Mouse (Mus musculus): ENCODE measurements around the gene Ubxn6.
"Not testable (repeated sequence)": the region's sequence is repeated elsewhere in the genome, so short reads cannot be mapped to it uniquely, and the experiment has no call there.

Ubxn6 gene

DNA sequence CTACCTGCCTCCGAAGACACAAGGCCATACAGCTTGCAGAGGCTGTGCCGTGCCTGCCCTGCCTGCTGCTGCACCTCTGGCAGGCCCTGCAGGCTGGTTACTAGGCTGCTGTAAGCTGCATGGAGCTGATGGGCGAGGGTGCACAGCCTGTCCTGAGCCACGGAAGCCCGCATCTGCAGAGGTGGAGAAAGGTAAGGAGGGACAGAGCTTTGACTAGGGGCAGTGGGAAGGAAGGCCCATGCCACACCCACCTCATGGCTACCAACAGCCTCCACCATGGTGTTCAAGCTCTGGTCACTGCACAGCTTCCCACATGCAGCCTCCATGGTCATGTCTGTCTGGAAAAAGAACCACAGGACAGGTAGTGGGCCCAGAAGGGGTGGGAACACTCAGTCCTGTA lies 27.3 kb upstream of the Ubxn6 start:
- no peak for DNase-seq (ENCODE audit: low spot score in 2 of 2)

DNA sequence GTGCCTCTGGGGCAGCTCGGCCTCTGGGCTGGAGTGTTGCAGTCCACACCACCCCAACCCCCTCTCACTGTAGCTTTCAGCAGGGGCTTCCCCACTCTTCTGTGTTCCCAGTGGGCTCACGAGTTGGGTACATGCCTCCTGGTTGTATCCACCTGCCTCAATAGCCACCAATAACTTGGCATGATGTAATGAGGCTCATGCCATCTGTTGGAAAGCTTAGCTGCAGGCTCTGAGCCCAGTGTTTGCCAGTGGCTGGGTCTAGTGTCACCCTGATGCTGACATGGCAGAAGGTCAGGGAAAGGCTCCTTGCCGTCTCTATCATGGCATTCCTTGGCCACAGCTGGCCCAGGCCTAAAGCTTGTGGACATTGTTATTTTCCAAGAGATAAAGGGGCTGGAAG lies 26.0 kb upstream of the Ubxn6 start:
- DNase-seq (ENCODE audit: low spot score in 2 of 2): no peak

DNA sequence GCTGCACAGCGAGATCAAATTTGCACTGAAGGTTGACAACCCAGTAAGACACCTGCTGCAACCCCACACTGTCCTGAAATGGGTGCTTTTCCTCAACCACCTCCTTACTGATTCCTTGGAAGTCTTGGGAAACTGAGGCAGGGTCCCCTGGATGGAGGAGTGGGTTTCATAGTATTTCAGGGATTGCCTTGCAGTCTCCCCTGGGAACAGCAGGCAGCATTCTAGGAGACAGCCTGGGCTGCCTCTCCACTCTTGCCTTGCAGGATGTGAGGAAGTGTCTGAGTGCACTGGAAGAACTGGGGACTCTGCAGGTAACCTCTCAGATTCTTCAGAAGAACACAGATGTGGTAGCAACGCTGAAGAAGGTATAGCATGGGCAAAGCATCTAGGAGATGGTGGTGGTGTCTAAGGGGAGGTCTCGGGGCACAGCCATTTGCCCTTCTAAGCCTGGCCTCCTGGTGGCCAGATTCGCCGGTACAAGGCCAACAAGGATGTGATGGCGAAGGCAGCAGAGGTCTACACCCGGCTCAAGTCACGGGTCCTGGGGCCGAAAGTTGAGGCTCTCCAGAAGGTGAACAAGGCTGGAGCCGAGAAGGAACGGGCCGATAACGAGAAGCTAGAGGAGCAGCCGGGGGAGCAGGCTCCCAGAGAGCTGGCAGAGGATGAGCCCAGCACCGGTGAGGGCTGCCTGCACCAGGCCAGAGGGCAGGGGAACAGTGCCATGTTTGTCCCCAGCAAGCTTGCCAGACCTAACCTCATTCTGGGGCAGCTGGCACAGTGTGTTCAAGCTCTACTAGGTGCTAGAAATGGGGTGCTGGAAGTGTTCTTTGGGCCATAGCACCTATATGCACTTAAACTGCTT lies 24.1 kb upstream of the Ubxn6 start:
- DNase-seq (ENCODE audit: low spot score in 2 of 2): no peak

DNA sequence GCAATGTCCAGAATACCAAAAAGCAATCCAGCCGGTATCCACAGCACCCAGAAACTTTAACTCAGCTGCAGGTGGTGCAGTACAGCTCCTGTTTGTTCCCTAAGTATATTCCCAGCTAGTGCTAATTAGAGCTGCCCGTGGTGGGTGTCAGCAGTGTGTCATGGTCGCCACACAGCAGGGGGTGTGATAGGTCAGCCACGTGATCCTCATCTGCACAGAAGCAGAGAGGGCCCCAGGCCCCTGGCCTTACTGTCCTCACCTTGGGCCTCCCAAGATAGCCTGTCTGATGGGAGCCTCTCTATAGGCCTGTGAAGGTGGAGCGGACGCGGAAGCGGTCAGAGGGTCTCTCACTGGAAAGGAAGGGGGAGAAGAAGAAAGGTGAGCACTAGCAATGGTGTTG lies 23.4 kb upstream of the Ubxn6 start:
- DNase-seq (ENCODE audit: low spot score in 2 of 2): no peak

DNA sequence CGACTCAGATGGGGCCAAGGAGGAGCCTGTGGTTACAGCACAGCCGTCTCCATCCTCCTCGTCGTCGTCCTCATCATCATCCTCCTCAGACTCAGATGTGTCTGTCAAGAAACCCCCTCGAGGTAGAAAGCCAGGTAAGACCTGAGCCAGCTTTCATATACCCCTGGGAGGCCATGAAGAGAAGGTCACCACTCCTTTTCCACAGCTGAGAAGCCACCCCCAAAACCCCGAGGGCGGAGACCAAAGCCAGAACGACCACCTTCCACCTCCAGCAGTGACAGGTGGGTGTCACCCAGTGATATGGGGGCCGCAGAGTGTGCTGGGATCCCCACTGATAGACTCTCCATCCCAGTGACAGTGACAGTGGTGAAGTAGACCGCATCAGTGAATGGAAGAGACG lies 22.1 kb upstream of the Ubxn6 start:
- no peak for DNase-seq (ENCODE audit: low spot score in 2 of 2)

DNA sequence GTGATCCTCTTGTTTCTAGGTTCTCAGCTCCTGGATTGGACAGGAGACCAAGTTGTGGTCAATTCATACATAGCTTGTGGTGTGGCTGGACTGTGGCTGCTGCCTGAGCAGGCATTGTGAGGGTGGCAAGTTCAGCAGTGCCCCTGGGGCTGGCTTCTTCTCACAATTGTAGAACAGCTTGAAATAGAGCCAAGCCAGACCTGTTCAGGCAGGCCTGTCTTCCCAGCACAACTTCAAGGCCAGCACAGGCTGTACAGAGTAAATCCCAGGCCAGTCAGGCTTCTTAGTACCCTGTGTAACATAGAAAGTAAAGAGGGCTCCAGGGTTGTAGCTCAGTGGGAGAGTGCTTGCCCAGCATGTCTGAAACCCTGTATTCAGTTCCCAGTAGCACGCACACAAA lies 18.0 kb upstream of the Ubxn6 start:
- DNase-seq (ENCODE audit: low spot score in 2 of 2): no peak

DNA sequence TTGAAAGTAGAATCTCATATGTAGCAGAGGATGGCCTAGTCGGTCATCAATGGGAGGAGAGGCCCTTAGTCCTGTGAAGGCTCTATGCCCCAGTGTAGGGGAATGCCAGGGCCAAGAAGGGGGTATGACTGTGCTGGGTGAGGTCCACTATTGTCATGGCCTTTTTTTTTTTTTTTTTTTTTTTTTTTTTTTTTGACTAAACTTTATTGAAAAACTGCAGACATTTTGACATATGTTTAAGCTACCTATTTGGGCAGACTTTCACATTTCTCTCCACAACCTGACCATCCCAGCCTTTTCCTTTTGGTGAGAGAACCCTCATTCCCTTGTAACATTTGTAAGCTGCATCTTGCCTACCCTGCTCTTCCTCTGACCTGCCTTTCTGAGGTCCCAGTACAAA lies 17.5 kb upstream of the Ubxn6 start:
- no peak for DNase-seq (ENCODE audit: low spot score in 2 of 2)

DNA sequence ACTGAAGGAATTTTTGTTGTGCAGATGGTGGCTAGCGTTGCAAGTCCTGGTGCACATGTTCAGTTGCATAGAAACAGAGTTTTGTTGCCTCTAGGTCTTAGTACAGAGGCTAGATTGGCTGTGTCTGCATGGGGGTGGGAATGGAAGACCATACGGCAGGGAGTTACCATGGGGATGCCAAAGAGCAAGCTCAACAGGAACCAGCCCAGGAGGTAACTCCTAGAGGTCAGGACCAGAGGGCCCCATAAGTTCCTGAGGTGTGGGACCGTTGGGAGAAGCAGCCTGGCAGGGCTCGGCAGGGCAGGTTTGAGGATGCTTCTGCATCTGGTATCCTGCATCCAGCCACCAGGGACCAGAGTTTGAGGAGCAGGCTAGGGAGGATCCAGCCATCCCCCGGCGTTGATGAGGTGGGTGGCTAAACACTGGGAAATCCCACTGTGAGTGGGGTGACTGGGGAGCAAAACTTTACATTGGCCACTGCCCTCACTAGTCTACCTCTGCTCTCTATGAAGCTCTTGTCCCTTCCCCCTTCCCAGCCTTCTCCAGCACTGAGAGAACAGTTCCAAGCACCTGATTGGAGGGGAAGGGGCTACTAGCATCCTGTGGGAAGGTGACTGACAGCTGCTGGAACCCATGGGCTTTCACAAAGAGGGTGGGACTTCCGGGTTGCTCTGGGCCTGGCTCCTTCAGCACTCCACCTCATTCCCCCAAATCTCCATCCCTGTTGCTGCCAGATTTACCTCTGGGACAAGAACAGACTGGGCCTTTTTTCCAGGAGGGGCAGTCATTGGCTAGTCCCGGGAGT lies 6.2 kb upstream of the Ubxn6 start:
- peak; percentile 83 to 92 for DNase-seq (ENCODE audit: low spot score in 2 of 2)

DNA sequence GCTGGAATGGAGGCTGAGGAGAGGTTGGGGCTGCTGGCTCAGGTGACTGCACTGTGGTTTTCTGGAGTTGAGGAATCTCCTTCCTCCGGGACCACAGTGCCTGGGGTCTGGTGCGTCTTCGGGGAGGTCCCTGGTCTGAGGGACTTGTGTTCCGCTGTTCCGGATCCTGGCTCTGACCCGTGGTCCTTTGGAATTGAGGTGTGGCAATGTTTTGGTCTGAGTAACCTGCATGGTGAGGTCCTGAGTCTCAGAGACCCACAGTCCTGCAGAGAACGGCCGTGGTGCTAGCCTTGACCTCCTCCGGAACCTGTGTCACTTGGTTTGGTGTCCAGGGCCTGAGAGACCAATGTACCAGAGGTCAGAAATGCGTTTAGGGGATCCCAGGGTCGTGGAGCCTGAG lies 5.1 kb upstream of the Ubxn6 start:
- peak; percentile 49 to 64 for DNase-seq (ENCODE audit: low spot score in 2 of 2)

DNA sequence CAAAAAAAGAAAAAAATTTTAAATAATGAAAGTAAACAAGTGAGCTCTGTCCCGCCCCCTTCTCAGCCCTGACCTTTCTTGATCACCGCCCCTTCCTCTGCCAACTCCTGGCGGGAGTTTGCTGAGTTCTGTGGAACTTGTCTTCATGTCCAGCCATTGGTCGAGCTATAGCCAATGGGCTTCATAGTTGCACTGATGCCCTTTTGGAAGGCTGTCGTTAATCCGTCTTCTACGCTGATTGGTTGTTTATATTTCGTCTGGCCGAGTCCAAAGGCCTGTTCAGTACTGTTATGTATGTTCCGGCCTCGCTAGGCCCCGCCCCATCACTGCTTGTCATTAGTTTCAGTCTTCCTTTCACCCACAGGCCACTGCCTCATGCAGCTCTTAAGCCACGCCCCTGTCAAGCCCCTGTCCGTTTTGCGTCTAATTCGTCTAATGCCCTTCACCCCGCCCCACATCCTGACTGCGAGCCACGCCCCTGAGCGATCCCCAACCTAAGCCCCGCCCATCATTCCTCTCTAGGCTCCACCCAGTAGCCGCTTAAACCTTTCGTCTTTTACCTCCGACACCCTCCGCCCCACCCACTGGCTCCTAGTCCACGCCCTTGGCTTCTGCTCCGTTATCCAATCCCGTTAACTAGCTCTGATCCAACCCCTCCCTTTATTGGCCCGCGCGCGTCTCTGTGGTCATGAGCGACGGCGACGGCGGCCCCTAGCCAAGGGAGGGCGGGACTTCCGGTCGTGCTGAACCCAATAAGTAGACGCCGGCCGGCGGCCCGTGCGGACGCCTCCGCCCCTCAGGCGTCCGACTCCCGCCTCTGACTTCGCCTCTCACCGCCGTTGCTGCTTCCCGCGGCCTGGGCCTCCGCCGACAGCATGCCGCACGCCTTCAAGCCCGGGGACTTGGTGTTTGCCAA lies 4.3 kb upstream of the Ubxn6 start, which contains the start of gene Hdgfl2:
TSS of gene Hdgfl2 (plus strand) at position 755 of the 916 bp plus-strand sequence.
- peak; percentile 100 for DNase-seq (ENCODE audit: low spot score in 2 of 2)

DNA sequence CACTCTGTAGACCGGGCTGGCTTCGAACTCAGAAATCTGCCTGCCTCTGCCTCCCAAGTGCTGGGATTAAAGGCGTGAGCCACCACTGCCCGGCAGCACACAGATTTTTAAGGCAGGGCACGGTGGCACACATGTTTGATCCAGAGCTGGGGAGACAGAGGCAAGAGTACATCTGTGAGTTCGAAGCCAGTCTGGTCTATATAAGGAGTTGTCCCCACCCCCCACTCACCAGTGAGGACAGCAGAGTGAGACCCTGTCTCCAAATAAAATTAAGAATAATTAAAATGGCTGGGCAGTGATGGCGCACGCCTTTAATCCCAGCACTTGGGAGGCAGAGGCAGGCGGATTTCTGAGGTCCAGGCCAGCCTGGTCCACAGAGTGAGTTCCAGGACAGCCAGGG lies 3.5 kb upstream of the Ubxn6 start:
- peak in 1 of 2 experiments; percentile 54 for DNase-seq (ENCODE audit: low spot score in 2 of 2)

DNA sequence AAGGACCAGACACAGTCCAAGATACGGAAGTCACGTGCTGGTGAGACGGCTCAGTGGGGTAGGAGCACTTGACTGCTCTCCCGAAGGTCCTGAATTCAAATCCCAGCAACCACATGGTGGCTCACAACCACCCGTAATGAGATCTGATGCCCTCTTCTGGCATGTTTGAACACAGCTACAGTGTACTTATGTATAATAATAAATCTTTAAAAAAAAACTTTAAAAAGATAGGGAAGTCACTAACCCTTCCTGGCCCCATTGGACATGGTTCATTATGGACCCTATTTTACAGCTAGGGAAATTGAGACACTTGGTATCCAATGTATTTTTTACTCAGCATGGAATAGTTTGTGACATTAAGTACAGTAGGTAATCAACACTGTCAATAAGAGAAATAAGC lies 2.7 kb upstream of the Ubxn6 start:
- no peak for DNase-seq (ENCODE audit: low spot score in 2 of 2)

DNA sequence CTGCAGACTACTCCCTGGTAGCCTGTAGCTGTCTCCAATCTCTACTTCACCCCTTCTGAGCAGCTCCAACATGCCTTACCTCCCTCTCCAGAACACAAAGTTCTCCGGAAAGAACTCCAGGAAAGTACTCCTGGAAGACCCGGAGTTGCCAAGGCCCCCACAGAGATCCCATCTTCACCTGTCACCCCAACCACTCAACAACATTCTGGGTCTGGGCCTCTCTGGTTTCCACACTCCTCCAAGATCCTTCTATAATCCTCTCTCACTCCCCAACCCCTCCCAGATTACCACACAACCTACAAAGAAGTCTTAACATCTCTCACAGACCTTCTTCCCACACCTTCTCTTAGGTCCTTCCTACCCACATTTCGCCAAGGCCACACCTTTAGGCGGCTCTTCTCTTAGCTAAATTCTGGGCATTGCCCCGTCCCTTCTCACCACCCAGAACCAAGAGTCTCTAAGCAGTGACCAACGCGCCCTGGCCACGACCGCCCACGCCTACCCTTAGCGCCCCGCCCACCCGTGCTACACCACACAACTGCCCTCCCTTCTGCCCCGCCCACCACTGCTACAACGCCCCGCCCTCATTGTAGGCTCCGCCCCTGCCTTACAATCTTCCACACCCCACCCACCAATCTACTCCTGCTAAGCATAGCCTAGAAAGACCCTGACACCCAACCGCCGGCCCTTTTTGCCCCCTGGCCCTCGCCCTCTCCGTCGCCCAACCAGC lies 566 bp downstream of the Ubxn6 start:
- peak; percentile 78 to 79 for DNase-seq (ENCODE audit: low spot score in 2 of 2)

DNA sequence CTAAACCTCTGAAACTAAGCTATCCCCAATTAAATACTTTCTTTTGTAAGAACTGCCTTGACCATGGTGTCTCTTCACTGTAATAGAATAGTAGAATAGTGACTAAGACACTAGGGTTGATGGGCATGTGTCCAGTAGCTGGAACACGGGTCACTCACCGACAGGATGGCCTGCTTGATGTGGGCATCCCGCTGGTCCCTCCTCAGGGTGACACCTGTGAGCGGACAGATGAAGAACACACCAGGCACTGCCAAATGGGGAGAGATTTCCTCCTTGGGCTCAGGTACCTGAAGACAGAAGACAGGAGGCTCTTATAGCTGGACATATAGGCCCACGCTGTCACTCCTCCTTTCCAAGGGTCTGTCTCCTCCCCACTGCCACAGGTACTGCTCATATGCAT lies 2.6 kb downstream of the Ubxn6 start:
- no peak for DNase-seq (ENCODE audit: low spot score in 2 of 2)

DNA sequence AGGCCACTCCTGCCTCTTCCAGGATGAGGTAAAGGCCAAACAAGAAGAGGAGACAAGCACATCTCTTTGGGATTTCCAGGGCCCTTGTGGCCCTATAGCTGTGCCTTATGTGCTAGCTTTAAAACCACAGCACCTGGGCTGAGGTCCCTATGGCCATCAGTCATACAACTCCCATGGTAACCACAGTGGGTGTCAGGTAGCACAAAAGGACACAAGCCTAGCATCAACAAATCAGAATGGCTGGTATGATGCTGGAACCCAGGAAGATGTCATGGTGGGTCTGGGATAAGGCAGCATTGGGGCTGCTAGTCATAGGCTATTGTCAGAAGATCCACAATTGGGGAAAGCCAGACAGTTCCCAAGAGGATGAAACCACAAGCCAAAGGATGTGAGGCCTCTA lies 3.7 kb downstream of the Ubxn6 start:
- DNase-seq (ENCODE audit: low spot score in 2 of 2): no peak

DNA sequence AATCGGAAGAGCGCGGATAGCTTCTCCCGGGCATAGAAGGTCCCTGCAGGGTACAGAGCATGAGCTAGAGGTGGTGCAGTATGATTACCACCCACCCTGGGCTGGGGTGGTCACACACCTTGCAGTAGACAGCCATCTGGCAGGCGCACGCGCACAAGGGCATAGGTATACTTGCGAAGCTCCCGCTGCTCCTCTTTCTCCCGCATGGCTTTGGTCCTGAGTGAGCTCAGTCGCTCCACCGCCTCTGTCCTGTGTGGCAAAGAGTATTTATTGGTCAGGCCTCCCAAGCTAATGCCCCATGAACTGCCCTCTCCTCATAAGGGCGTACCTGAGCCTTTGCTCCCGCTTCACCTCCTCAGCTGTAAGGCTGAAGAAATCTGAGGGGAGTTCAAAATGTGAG lies 5.8 kb downstream of the Ubxn6 start:
- no peak for DNase-seq (ENCODE audit: low spot score in 2 of 2)

DNA sequence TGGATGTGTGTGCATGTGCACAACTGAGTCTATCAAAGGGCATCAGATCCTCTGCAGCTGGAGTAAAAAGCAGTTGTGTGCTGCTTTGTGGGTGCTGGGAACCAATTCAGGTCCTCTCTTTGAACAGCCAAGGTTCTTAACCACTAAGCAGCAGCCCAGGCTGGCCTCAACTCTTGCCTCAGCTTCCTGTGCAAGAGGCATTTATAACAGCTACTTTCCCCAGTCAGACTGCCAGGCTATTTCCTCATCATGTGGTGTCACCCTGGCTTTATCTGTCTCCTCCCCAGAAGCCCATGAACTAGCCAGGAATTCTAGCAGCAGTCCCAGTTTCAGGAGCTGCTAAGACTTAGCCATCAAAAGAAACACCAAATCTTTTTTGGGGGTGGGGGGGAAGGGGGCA lies 8.4 kb downstream of the Ubxn6 start:
- no peak for DNase-seq (ENCODE audit: low spot score in 2 of 2)

DNA sequence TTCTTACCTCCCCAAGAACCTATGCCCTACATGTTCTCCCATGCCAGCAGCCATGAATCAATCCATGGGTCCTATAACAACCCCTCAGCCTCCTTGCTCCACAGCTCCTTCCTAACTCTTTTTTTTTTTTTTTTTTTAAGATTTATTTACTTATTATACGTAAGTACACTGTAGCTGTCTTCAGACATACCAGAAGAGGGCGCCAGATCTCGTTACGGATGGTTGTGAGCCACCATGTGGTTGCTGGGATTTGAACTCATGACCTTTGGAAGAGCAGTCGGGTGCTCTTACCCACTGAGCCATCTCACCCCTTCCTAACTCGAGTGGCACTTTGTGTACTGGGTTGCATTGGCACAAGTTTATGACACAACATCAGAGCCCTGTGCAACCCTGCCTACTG lies 9.1 kb downstream of the Ubxn6 start:
- DNase-seq (ENCODE audit: low spot score in 2 of 2): not testable (repeated sequence)

DNA sequence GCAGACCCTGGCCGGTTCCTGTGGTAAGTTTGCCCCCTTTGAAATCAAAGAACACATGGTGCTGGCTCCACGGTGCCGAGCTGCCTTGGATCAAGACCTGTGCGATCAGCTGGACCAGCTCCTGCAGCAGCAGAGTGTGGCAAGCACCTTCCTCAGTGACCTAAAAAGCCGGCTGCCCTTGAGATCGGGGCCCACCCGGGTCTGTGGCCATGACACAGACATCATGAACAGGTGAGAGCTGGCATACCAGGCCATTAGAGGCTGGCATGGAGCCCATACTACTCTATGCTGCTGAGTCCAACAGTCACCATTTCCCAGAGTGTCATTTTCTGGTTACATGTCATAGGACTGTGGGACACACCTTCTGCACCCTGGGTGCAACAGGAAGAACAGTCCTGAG lies 12.7 kb downstream of the Ubxn6 start:
- no peak for DNase-seq (ENCODE audit: low spot score in 2 of 2)

DNA sequence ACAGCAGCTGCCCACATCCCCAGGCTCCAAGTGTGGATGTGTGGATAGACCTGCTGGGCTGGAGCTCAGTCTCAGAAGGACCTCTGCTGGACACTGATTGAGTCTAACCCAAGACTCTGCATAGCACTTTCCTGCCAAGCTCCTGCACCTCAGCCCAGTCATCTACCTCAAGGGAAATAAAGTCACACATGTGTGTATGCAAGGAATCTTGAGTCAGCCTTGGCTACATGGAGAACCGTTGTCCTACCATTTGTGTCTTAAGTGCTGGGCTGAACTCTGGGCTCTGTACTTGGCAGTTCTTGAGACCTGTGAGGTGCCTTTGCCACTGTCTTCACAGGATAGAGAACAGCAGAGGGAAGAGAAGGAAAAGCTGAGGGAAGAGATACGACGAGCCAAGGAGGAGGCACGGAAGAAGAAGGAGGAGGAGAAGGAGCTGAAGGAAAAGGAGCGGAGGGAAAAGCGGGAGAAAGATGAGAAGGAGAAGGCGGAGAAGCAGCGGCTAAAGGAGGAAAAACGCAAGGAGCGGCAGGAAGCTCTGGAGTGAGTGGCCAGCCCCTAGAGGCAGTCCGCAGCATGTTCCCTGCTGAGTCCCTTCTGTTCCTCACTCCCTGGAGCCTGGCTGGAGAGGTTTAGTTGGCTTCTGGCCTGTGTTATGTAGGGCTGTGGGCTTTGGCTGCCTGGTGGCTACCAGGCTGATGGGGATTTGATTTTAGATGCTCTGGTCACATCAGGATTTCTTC lies 17.3 kb downstream of the Ubxn6 start:
- DNase-seq (ENCODE audit: low spot score in 2 of 2): no peak

Measured in right cerebral cortex, postnatal 10 days (tissue).